Mouse (Mus musculus): ENCODE measurements around the gene Lypd6. TPM values are rescaled to one million over a fixed set of nuclear protein-coding genes. Genes with fewer than 3 reads are reported as not detected.

The Lypd6 gene
- polyA plus RNA-seq, 1 experiment from 2014 or later: 10.3 TPM

DNA sequence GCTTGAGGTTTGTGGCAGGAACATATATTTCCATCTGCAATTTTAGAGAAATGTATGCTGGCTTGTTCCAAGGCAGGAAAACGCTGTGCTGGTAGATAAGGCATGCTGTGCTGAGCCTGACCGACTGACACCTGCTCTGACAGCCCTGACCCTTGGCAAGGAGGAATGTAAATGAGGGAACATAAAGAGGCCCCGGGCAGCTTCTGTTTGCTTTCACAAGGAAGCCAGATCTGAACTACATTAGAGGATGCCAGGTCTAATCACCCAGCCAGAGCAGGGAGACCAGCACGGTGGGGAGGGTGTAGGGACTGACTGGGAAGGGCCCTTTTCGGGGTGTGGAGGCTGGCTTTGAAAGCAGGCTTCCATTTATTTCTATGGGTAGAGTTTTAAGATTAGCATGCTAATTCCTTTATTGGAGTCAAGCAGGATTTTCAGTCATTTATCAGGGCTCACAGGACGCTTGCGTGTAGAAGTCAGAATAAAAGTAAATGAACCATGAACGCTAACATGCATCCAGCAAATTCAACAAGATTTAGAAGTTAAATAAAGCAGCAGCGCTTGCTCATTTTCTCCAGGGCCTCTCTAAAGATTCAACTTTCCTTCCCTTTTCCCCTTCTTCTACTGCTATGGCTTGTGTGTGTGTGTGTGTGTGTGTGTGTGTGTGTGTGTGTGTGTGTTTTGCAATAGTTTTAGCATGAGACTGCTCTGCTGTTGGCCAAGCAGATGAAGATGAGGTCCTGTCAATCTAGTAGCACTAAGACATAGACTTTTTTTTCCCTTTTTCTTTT, 34.3 kb downstream of the Lypd6 start:
- DNase-seq (ENCODE audit: low spot score): peak; percentile 52
- Histone ChIP-seq H3K4me3 (ENCODE audit: low read depth, low read length) (no peak overlapping the region), H3K36me3 (ENCODE audit: control insufficient read depth, insufficient read depth, low read length) (no peaks in the 10 kb centered on the region), H3K4me2 (ENCODE audit: low read depth, low read length, severe bottlenecking) (no peak overlapping the region), H3K27ac (ENCODE audit: low read depth, low read length) (no peak overlapping the region), H3K4me1 (replicated peaks; ENCODE audit: control insufficient read depth, insufficient read depth, low read length) (peaks cover 6% of the 10 kb centered on the region; the same call in 1 of the 2 replicates), H3K27me3 (ENCODE audit: control insufficient read depth, insufficient read depth, low read length) (no peaks in the 10 kb centered on the region), H3K9me3 (ENCODE audit: control insufficient read depth, low read length) (no peaks in the 10 kb centered on the region), H3K9ac (ENCODE audit: low read length) (no peak overlapping the region)
- ATAC-seq (replicated peaks; ENCODE audit: low FRiP score): no peak
- 24% methylated on average over 9 of the region's 9 CpGs for WGBS

DNA sequence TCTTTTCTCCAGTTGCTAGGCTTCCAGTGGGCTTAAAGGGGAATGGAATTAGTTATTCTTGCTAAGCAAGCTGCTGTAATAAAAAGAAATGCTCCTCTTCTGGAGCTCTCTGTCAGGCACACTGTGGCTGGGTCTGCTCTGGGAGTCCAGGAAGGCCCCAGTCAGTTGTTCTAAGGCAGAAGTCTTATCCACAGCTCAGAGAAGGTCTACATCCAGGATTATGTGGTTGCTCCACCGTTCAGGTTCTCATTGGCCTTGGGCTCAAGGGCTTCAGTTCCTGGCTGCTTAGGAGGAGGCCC, 34.9 kb downstream of the Lypd6 start:
- no peaks in the 10 kb centered on the region for H3K27me3 ChIP-seq (ENCODE audit: control insufficient read depth, insufficient read depth, low read length)
- no peak overlapping the region for H3K9ac ChIP-seq (ENCODE audit: low read length)
- no peak overlapping the region for H3K4me2 ChIP-seq (ENCODE audit: low read depth, low read length, severe bottlenecking)
- 82% methylated on average over 1 of the region's 1 CpGs for WGBS
- ATAC-seq (replicated peaks; ENCODE audit: low FRiP score): no peak
- H3K4me1 ChIP-seq (replicated peaks; ENCODE audit: control insufficient read depth, insufficient read depth, low read length): peaks cover 6% of the 10 kb centered on the region; the same call in 1 of the 2 replicates
- no peak overlapping the region for H3K4me3 ChIP-seq (ENCODE audit: low read depth, low read length)
- no peaks in the 10 kb centered on the region for H3K9me3 ChIP-seq (ENCODE audit: control insufficient read depth, low read length)
- H3K36me3 ChIP-seq (ENCODE audit: control insufficient read depth, insufficient read depth, low read length): no peaks in the 10 kb centered on the region
- DNase-seq (ENCODE audit: low spot score): no peak
- no peak overlapping the region for H3K27ac ChIP-seq (ENCODE audit: low read depth, low read length)

DNA sequence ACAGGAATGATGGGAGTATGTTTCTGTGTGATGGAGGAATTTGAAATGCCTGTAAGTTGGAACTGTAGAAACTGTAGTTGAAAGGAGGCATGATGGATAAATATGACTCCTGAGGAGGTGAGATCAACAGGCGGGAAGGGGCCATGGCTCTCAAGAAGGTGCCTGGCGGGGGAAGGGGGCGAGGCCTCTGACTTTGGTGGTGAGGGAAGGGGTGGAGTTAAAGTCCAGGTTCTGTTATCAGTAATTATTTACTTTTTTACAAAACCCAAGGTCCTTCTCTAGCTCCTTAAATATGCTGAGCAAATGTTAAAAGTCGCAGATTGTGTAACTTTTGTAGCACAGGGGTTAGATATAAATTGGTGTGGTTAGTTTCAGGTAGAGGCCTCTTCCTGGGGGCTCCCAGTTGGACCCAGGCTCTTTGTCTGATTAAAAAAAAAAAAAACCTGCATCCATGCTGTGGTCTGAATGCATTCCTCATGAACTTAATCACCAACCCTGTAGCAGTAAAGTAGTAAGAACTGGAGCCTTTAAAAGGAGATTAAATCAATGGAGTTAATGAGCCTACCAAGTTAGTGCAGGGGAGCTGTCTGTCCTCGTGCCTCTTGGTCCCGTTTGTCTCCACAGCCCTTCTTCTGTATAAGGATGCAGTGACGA, 37.7 kb downstream of the Lypd6 start:
- no peak for DNase-seq (ENCODE audit: low spot score)
- Histone ChIP-seq H3K27ac (ENCODE audit: low read depth, low read length) (0 out of 2 replicates have a peak overlapping the region, but pooled peaks have one; percentile 27), H3K9me3 (ENCODE audit: control insufficient read depth, low read length) (no peaks in the 10 kb centered on the region), H3K9ac (ENCODE audit: low read length) (no peak overlapping the region), H3K4me2 (ENCODE audit: low read depth, low read length, severe bottlenecking) (no peak overlapping the region), H3K36me3 (ENCODE audit: control insufficient read depth, insufficient read depth, low read length) (no peaks in the 10 kb centered on the region), H3K4me3 (ENCODE audit: low read depth, low read length) (no peak overlapping the region), H3K27me3 (ENCODE audit: control insufficient read depth, insufficient read depth, low read length) (no peaks in the 10 kb centered on the region), H3K4me1 (replicated peaks; ENCODE audit: control insufficient read depth, insufficient read depth, low read length) (peaks cover 6% of the 10 kb centered on the region; the same call in 1 of the 2 replicates)
- peak; percentile 49; the same call in 1 of the 2 replicates for ATAC-seq (replicated peaks; ENCODE audit: low FRiP score)
- WGBS: 49% methylated on average over 7 of the region's 7 CpGs

DNA sequence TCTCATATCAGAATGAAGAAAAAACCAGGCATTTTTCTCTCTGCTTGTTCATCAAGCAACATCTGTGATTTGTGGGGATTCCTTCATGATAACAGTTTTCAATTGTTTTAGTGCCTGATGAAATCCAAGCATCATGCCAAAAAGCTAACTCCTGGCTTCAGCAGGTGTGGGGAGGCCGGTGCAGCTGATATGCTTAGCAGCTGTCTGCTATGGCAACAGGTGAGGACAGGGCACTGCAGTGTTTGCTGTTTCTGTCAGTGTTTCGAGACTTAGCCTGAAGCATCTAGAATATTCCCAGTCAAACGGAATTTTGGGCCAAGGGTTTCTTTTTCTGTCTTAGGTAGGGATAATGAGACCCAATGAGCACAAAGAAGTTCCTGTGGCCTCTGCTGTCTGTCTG, 39.4 kb downstream of the Lypd6 start:
- H3K4me3 ChIP-seq (ENCODE audit: low read depth, low read length): no peak overlapping the region
- 86% methylated on average over 3 of the region's 3 CpGs for WGBS
- DNase-seq (ENCODE audit: low spot score) (no peak), ATAC-seq (replicated peaks; ENCODE audit: low FRiP score) (no peak)
- H3K27me3 ChIP-seq (ENCODE audit: control insufficient read depth, insufficient read depth, low read length): no peaks in the 10 kb centered on the region
- H3K9ac ChIP-seq (ENCODE audit: low read length): no peak overlapping the region
- H3K4me2 ChIP-seq (ENCODE audit: low read depth, low read length, severe bottlenecking): no peak overlapping the region
- no peaks in the 10 kb centered on the region for H3K9me3 ChIP-seq (ENCODE audit: control insufficient read depth, low read length)
- no peak overlapping the region for H3K27ac ChIP-seq (ENCODE audit: low read depth, low read length)
- H3K4me1 ChIP-seq (replicated peaks; ENCODE audit: control insufficient read depth, insufficient read depth, low read length): peaks cover 3% of the 10 kb centered on the region; the same call in 1 of the 2 replicates
- no peaks in the 10 kb centered on the region for H3K36me3 ChIP-seq (ENCODE audit: control insufficient read depth, insufficient read depth, low read length)

DNA sequence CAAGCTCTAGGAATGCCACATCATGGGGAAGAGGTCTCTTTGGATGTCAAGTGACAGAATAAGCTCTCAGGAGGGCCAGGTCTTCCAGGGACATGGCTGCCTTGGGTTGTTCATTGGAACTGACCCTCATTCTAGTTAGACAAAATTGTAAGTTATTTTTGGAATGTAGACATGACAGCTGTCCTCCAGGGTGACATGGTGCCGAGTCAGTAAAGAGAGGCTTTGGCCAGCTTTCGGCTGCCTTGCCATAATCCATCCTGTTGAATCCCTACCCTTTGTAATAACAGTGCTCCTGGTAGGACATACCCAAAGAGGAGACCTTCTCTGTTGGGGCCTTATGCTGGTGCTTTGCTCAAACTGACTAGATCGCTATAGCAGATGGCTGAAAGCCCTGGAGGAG, 39.8 kb downstream of the Lypd6 start:
- Histone ChIP-seq H3K27ac (ENCODE audit: low read depth, low read length) (no peak overlapping the region), H3K9me3 (ENCODE audit: control insufficient read depth, low read length) (no peaks in the 10 kb centered on the region), H3K4me2 (ENCODE audit: low read depth, low read length, severe bottlenecking) (no peak overlapping the region), H3K9ac (ENCODE audit: low read length) (no peak overlapping the region), H3K36me3 (ENCODE audit: control insufficient read depth, insufficient read depth, low read length) (no peaks in the 10 kb centered on the region), H3K4me3 (ENCODE audit: low read depth, low read length) (no peak overlapping the region), H3K27me3 (ENCODE audit: control insufficient read depth, insufficient read depth, low read length) (no peaks in the 10 kb centered on the region), H3K4me1 (replicated peaks; ENCODE audit: control insufficient read depth, insufficient read depth, low read length) (0 out of 2 replicates have a peak, but pooled peaks cover 2% of the 10 kb centered on the region)
- 88% methylated on average over 3 of the region's 3 CpGs for WGBS
- DNase-seq (ENCODE audit: low spot score) (no peak), ATAC-seq (replicated peaks; ENCODE audit: low FRiP score) (no peak)

DNA sequence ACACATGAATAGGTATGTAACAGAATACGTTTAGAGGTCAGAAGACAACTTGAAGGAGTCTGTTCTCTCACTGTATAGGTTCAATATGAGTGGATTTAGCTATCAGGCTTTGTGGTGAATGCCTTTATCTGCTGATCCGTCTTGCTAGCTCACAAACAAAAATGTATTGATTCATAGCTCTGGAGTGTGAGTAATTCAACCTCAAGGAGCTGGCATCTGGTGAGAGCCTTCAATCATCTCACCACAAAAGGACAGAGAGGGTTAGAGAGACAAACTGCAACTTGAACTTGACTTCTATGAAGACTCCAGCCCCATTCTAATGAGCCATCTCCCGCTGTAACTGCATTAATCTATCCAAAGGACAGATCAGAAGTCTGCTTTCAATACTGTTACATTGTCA, 40.6 kb downstream of the Lypd6 start:
- H3K36me3 ChIP-seq (ENCODE audit: control insufficient read depth, insufficient read depth, low read length): no peaks in the 10 kb centered on the region
- H3K4me3 ChIP-seq (ENCODE audit: low read depth, low read length): no peak overlapping the region
- H3K4me1 ChIP-seq (replicated peaks; ENCODE audit: control insufficient read depth, insufficient read depth, low read length): no peaks in the 10 kb centered on the region
- no peak overlapping the region for H3K4me2 ChIP-seq (ENCODE audit: low read depth, low read length, severe bottlenecking)
- DNase-seq (ENCODE audit: low spot score): no peak
- 64% methylated on average over 3 of the region's 3 CpGs for WGBS
- H3K9me3 ChIP-seq (ENCODE audit: control insufficient read depth, low read length): no peaks in the 10 kb centered on the region
- H3K27me3 ChIP-seq (ENCODE audit: control insufficient read depth, insufficient read depth, low read length): no peaks in the 10 kb centered on the region
- ATAC-seq (replicated peaks; ENCODE audit: low FRiP score): no peak
- H3K27ac ChIP-seq (ENCODE audit: low read depth, low read length): no peak overlapping the region
- H3K9ac ChIP-seq (ENCODE audit: low read length): no peak overlapping the region

DNA sequence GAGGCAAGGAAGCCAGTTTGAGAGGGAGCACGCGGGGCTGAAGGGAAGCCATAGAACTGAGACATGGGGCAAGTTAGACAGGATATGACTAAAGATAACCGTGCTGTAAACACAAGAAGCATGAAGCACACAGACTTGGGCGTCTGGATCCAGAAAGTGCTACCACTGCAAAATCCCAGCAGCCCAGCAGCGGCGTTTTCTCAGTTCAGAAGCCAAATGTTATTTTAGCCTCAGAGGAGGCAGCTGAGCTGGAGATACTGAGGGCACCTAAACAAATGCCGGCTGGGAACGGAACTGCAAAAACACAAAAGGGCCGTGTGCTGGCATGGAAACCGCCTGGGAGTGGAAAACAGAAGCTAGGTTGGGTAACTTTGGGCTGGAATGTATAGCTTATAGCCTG, 43.9 kb downstream of the Lypd6 start:
- Histone ChIP-seq H3K4me3 (ENCODE audit: low read depth, low read length) (no peak overlapping the region), H3K36me3 (ENCODE audit: control insufficient read depth, insufficient read depth, low read length) (no peaks in the 10 kb centered on the region), H3K9me3 (ENCODE audit: control insufficient read depth, low read length) (no peaks in the 10 kb centered on the region), H3K27ac (ENCODE audit: low read depth, low read length) (no peak overlapping the region), H3K9ac (ENCODE audit: low read length) (no peak overlapping the region), H3K4me2 (ENCODE audit: low read depth, low read length, severe bottlenecking) (no peak overlapping the region), H3K27me3 (ENCODE audit: control insufficient read depth, insufficient read depth, low read length) (no peaks in the 10 kb centered on the region), H3K4me1 (replicated peaks; ENCODE audit: control insufficient read depth, insufficient read depth, low read length) (no peaks in the 10 kb centered on the region)
- DNase-seq (ENCODE audit: low spot score) (no peak), ATAC-seq (replicated peaks; ENCODE audit: low FRiP score) (no peak)
- 65% methylated on average over 10 of the region's 10 CpGs for WGBS

DNA sequence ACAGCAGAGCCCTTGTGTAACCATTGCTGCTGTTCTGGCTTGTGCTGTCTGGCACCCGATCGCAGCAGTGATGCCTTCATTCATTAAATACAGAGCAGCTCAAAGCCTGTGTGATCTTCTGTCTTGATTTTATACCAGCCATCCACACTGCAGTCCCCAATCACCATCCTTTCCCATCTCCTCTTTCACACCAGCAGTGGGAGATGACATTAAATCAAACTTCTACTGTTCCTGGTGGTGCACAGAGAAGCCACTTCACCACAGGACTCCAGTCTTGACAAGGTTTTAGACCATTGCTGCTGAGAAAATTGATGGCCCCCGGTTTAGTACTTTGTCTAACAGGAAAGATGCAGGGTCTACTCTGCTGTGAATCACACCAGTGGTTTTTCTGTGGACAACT, 44.9 kb downstream of the Lypd6 start:
- DNase-seq (ENCODE audit: low spot score) (no peak), ATAC-seq (replicated peaks; ENCODE audit: low FRiP score) (no peak)
- Histone ChIP-seq H3K9ac (ENCODE audit: low read length) (no peak overlapping the region), H3K27ac (ENCODE audit: low read depth, low read length) (no peak overlapping the region), H3K27me3 (ENCODE audit: control insufficient read depth, insufficient read depth, low read length) (no peaks in the 10 kb centered on the region), H3K4me2 (ENCODE audit: low read depth, low read length, severe bottlenecking) (no peak overlapping the region), H3K4me3 (ENCODE audit: low read depth, low read length) (no peak overlapping the region), H3K36me3 (ENCODE audit: control insufficient read depth, insufficient read depth, low read length) (no peaks in the 10 kb centered on the region), H3K4me1 (replicated peaks; ENCODE audit: control insufficient read depth, insufficient read depth, low read length) (no peaks in the 10 kb centered on the region), H3K9me3 (ENCODE audit: control insufficient read depth, low read length) (no peaks in the 10 kb centered on the region)
- WGBS: 85% methylated on average over 3 of the region's 3 CpGs

DNA sequence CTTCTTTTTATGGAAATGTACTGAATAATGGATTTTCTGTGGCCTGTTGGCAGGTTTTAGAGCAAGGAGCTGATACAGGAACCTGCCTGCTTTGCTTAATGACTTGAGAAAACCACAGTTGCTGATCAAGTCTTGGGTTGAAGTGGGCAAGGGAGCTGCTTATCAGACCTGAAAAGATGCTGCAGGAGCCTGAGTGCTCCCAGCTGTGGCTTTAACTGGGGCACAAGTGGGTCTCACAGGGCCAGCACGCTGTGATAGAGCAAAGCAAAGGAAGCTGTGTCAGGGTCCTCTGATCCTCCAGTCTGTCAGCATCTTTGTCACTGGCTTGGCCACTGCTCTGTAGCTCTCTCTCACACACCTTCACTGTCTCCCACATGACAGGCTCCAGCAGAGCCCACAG, 45.4 kb downstream of the Lypd6 start:
- H3K4me2 ChIP-seq (ENCODE audit: low read depth, low read length, severe bottlenecking): no peak overlapping the region
- H3K9me3 ChIP-seq (ENCODE audit: control insufficient read depth, low read length): no peaks in the 10 kb centered on the region
- DNase-seq (ENCODE audit: low spot score): no peak
- ATAC-seq (replicated peaks; ENCODE audit: low FRiP score): no peak
- H3K4me3 ChIP-seq (ENCODE audit: low read depth, low read length): no peak overlapping the region
- no peak overlapping the region for H3K27ac ChIP-seq (ENCODE audit: low read depth, low read length)
- no peaks in the 10 kb centered on the region for H3K36me3 ChIP-seq (ENCODE audit: control insufficient read depth, insufficient read depth, low read length)
- no peaks in the 10 kb centered on the region for H3K27me3 ChIP-seq (ENCODE audit: control insufficient read depth, insufficient read depth, low read length)
- no peaks in the 10 kb centered on the region for H3K4me1 ChIP-seq (replicated peaks; ENCODE audit: control insufficient read depth, insufficient read depth, low read length)
- no peak overlapping the region for H3K9ac ChIP-seq (ENCODE audit: low read length)
- WGBS: 52% methylated on average over 1 of the region's 1 CpGs

All from forebrain, embryonic 11.5 days (tissue).